Mouse (Mus musculus): Measurements from ENCODE around the gene Tomm40.

DNA sequence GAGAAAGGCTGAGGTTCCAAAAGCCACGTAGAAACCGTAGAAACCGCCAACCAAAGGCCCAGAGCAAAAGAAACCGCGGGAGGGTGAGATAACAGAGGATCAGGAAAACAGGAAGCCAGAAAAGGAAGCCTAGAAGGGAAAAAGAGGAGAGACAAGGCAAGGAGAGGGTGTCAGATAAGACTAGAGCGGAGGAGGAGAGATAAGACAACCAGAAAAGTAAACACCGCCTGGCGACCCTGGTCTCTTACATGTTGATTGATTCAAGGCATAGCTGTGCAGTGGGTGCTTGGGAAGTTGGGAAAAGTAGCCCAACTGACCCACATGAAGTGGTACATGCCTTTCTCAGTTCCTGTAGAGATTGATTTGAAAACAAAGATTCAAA, 20.0 kb downstream of the Tomm40 start:
- TF ChIP-seq GATA1 (IDR thresholded peaks at IDR 0.05; ENCODE audit: borderline replicate concordance, low read length) (no peak), FLI1 (IDR thresholded peaks at IDR 0.05; ENCODE audit: low read length) (no peak)

Data from megakaryocyte, embryonic 14.5 days (primary cell).